Mouse (Mus musculus) neural tube, embryonic 12.5 days (tissue): ENCODE data around the gene Zfp282. TPM values are rescaled to one million over a fixed set of nuclear protein-coding genes. Genes with fewer than 3 reads are reported as not detected.
"Not testable (repeated sequence)": the region's sequence is repeated elsewhere in the genome, so short reads cannot be mapped to it uniquely, and the experiment has no call there.

Source experiments
- ATAC-seq: fragments of 200-750 bp; cut with Nextera tagmentation; 2 replicates; pipeline ENCODE4 v1.8.0; 2017; ENCODE audit warnings: low read depth, mild to moderate bottlenecking, moderate TSS enrichment, moderate library complexity; ENCODE audit not compliant: low FRiP score
- H3K27ac ChIP-seq: fragments of 300-500 bp; sonication (generic); 2 replicates; pipeline ENCODE4 v1.5.1; 2016
- H3K27me3 ChIP-seq: fragments of 300-500 bp; sonication (generic); replicated peaks from 2 replicates; pipeline ENCODE4 v1.6.1; 2016; ENCODE audit warnings: mild to moderate bottlenecking
- H3K36me3 ChIP-seq: fragments of 300-500 bp; sonication (generic); 2 replicates; pipeline ENCODE4 v1.6.1; 2016; ENCODE audit warnings: mild to moderate bottlenecking
- H3K4me1 ChIP-seq: fragments of 300-500 bp; sonication (generic); 2 replicates; pipeline ENCODE4 v1.6.1; 2016
- H3K4me2 ChIP-seq: fragments of 300-500 bp; sonication (generic); replicated peaks from 2 replicates; pipeline ENCODE4 v1.6.1; 2016; ENCODE audit warnings: mild to moderate bottlenecking
- H3K4me3 ChIP-seq: fragments of 300-500 bp; sonication (generic); 2 replicates; pipeline ENCODE4 v1.5.1; 2016
- H3K9ac ChIP-seq: fragments of 300-500 bp; sonication (generic); 2 replicates; pipeline ENCODE4 v1.6.1; 2016; ENCODE audit warnings: mild to moderate bottlenecking
- H3K9me3 ChIP-seq: fragments of 300-500 bp; sonication (generic); 2 replicates; pipeline ENCODE4 v1.6.1; 2016; ENCODE audit warnings: mild to moderate bottlenecking
- WGBS: fragments of 180-500 bp; shearing (Covaris S2); methylation state at CpG from one replicate; pipeline ENCODE4 v1.1.7; 2016; 5-methylcytosine and 5-hydroxymethylcytosine counted together
- polyA plus RNA-seq: library from polyadenylated mRNA; unstranded; fragments of >200 nt; fragmentation: Nextera tagmentation; extraction: Ambion mirVana; gene quantifications from 2 replicates; pipeline ENCODE4 v1.2.1, GENCODE M21; 2016

Gene Zfp282
- polyA plus RNA-seq, 1 experiment from 2014 or later: 27.0 TPM

DNA sequence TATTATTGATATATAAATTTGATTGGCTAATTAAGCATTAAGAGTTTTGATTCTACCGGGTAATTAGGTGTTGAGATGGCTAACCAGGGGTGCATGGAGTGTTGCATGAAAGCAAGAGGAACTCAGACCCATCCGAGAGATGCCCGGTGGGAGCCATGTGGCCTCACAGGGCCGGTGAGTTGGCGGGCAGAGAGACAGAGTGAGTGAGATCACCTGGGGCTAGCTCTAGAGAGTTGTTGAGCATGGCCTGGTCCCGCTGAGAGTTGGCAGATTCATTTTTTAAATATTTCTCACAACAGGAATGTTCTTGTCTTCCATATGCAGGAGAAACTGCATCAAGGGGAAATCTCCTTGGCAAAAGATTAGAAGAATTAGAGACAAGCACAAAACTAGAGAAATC, 19.8 kb upstream of the Zfp282 start:
- H3K27me3 ChIP-seq: no peaks in the 10 kb centered on the region
- H3K27ac ChIP-seq: no peak overlapping the region
- ATAC-seq: no peak
- no peak overlapping the region for H3K4me3 ChIP-seq
- H3K4me2 ChIP-seq: no peak overlapping the region
- 91% methylated on average over 6 of the region's 6 CpGs for WGBS
- no peaks in the 10 kb centered on the region for H3K4me1 ChIP-seq
- no peaks in the 10 kb centered on the region for H3K9me3 ChIP-seq
- no peak overlapping the region for H3K9ac ChIP-seq
- H3K36me3 ChIP-seq: peaks cover 26% of the 10 kb centered on the region

DNA sequence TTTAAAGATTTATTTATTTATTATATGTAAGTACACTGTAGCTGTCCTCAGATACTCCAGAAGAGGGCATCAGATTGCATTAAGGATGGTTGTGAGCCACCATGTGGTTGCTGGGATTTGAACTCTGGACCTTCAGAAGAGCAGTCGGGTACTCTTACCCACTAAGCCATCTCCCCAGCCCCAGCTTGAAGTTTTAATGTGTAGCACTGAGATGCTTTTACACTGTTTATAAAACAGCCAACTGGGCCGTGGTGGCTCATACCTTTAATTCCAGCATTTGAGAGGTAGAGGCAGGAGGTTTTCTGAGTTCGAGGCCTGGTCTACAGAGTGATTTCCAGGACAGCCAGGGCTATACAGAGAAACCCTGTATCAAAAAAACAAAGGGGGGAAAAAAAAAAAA, 19.3 kb upstream of the Zfp282 start:
- not testable (repeated sequence) for H3K27me3 ChIP-seq, H3K4me2 ChIP-seq, H3K4me3 ChIP-seq, H3K4me1 ChIP-seq, H3K9me3 ChIP-seq, ATAC-seq, H3K27ac ChIP-seq, H3K9ac ChIP-seq
- peaks cover 27% of the 10 kb centered on the region for H3K36me3 ChIP-seq
- 91% methylated on average over 3 of the region's 3 CpGs for WGBS

DNA sequence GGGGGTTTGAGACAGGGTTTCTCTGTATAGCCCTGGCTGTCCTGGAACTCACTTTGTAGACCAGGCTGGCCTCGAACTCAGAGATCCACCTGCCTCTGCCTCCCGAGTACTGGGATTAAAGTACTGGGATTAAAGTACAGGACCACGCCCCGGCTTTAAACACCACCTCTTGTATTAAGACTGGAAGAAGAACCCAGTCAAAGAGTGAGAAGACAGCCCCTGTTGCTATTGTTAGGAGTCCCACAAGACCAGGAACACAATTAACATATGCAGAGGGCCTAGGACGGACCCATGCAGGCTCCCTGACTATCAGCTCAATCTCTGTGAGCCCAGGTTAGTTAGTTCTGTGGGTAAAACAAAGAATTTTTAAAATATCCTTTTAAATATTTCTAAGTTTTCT, 4.7 kb upstream of the Zfp282 start:
- Histone ChIP-seq H3K36me3 (peaks cover 18% of the 10 kb centered on the region), H3K4me1 (no peaks in the 10 kb centered on the region), H3K4me2 (no peak overlapping the region), H3K9ac (no peak overlapping the region), H3K27me3 (no peaks in the 10 kb centered on the region), H3K4me3 (no peak overlapping the region), H3K27ac (no peak overlapping the region), H3K9me3 (no peaks in the 10 kb centered on the region)
- 86% methylated on average over 5 of the region's 5 CpGs for WGBS
- ATAC-seq: no peak

DNA sequence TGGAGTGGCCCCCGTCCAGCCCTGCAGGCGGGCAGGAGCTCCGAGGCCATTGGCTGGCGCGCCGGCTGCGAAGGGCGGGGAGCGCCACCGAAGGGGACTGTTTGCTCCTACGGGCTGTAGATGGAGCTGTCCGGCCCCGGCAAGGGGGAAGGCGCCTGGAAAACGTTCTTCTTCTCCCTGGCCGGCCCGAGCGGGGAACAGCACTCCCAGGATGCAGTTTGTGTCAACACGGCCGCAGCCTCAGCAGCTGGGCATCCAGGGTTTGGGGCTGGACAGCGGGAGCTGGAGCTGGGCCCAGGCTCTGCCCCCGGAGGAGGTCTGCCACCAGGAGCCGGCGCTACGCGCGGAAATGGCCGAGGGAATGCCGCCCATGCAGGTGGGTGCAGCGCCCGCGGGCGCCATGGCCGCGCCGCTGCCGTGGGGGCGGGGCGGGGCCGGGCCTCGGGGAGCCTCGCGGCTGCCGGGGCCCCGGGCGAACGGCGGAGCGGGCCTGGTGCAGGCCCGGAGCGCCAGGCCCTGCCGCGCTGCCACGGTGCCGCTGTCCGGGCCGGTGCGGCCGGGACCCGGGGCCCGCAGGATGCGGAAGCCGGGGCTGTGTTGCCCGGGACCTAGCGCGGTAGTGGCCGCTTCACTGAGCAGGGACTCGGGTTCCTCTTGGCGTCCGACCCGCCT, 593 bp downstream of the Zfp282 start:
- ATAC-seq: peak; percentile 98
- H3K9me3 ChIP-seq: no peaks in the 10 kb centered on the region
- no peaks in the 10 kb centered on the region for H3K27me3 ChIP-seq
- H3K4me1 ChIP-seq: peaks cover 12% of the 10 kb centered on the region
- H3K9ac ChIP-seq: peak overlapping the region; percentile 95
- H3K36me3 ChIP-seq: peaks cover 24% of the 10 kb centered on the region
- peak overlapping the region; percentile 94 for H3K4me3 ChIP-seq
- under 1% methylated on average over 71 of the region's 71 CpGs for WGBS
- peak overlapping the region; percentile 70 for H3K4me2 ChIP-seq
- H3K27ac ChIP-seq: peak overlapping the region; percentile 96

DNA sequence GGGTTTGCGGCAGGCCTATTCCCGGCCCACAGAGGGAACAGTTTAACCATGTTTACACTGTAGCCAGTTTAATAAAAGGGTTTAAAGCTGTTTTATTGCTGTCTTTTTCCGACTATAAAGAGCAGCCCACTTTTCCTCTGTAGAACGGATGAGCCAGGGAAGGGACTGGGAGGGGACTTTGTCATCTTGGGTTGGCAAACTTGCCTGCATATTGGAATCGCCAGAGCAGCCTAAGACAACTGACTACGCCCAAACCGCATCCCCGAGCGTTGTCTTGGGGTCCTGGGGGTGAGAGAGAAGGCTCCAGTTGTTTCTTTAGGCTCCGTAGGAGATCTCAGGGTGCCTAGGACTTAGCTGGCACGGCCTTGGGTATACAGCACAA, 1.1 kb downstream of the Zfp282 start:
- 3% methylated on average over 11 of the region's 11 CpGs for WGBS
- no peak for ATAC-seq
- no peaks in the 10 kb centered on the region for H3K27me3 ChIP-seq
- H3K9me3 ChIP-seq: no peaks in the 10 kb centered on the region
- H3K4me1 ChIP-seq: peaks cover 12% of the 10 kb centered on the region
- peak overlapping the region; percentile 96 for H3K27ac ChIP-seq
- H3K4me3 ChIP-seq: peak overlapping the region; percentile 94
- peaks cover 29% of the 10 kb centered on the region for H3K36me3 ChIP-seq
- H3K4me2 ChIP-seq: peak overlapping the region; percentile 70
- H3K9ac ChIP-seq: peak overlapping the region; percentile 95

DNA sequence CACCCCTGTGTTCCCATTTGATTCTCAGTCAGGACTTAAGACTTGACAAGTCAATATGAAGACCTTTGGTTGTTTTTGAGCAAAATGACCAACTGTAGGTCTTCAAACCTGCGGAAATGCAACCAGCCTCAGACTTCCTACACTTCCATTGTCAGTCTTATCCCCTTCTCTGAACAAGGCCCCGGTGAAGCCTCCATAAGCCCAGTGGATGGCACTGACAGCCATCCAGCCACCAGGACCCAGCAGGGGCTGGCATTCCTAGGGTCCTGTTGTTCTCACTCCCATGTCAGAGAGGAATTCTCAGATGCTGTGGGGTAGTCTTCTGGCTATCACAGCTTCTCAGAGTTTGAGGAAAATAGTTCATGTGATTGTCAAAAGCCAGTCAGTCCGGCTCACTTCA, 1.6 kb downstream of the Zfp282 start:
- H3K9ac ChIP-seq: peak overlapping the region; percentile 95
- peak overlapping the region; percentile 94 for H3K4me3 ChIP-seq
- peaks cover 12% of the 10 kb centered on the region for H3K4me1 ChIP-seq
- peak overlapping the region; percentile 70 for H3K4me2 ChIP-seq
- no peak for ATAC-seq
- 51% methylated on average over 3 of the region's 3 CpGs for WGBS
- no peaks in the 10 kb centered on the region for H3K9me3 ChIP-seq
- H3K27ac ChIP-seq: no peak overlapping the region
- H3K36me3 ChIP-seq: peaks cover 34% of the 10 kb centered on the region
- H3K27me3 ChIP-seq: no peaks in the 10 kb centered on the region

DNA sequence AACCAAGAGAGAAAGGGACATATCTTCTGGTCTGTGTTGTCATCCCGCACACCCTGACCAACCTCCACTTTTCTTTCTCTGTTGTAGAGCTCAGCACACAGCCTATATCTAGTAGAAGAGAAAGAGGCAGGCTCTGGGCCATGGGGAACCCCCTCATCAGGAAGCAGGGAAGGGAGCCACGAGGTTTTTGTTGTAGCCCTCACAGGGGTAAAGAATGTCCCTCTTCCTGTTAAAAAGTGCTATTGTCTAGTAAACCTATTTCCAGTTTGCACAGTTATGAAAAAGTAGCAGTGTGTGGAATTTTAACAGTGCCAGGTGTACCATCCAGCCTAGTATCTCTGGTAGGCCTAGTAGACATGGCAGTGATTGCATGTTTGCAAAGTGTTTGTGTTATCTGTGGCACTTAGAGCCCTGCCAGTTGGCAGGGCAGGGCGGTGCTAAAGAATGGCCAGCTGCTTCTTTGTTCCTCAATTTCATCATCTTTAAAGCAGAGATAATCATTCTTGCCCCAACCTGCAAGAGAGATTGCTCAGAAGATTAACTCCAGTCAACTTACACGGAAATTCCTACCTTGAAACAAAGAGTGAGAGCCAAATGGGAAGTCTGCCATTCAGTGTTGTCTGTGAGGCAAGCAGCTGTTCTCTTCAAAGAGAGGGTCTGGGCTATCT, 2.2 kb downstream of the Zfp282 start:
- peak overlapping the region; percentile 94 for H3K4me3 ChIP-seq
- H3K27ac ChIP-seq: no peak overlapping the region
- peaks cover 40% of the 10 kb centered on the region for H3K36me3 ChIP-seq
- 75% methylated on average over 4 of the region's 4 CpGs for WGBS
- H3K4me2 ChIP-seq: peak overlapping the region; percentile 70
- H3K9me3 ChIP-seq: no peaks in the 10 kb centered on the region
- peaks cover 12% of the 10 kb centered on the region for H3K4me1 ChIP-seq
- no peak for ATAC-seq
- no peaks in the 10 kb centered on the region for H3K27me3 ChIP-seq
- peak overlapping the region; percentile 95 for H3K9ac ChIP-seq

DNA sequence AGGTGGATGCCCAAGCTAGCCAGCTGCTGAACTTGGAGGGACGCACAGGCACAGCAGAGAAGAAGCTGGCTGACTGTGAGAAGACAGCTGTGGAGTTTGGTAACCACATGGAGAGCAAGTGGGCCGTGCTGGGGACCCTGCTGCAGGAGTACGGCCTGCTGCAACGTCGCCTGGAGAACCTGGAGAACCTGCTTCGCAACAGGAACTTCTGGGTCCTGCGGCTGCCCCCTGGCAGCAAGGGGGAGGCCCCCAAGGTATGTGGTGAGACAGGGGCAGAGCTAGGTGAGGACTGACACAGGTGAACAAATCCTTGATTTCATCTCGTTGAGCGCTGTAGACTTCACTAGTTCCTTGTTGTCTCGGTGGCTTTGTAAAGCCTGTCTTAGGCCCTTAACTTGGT, 3.2 kb downstream of the Zfp282 start:
- H3K36me3 ChIP-seq: peaks cover 50% of the 10 kb centered on the region
- no peak overlapping the region for H3K4me2 ChIP-seq

DNA sequence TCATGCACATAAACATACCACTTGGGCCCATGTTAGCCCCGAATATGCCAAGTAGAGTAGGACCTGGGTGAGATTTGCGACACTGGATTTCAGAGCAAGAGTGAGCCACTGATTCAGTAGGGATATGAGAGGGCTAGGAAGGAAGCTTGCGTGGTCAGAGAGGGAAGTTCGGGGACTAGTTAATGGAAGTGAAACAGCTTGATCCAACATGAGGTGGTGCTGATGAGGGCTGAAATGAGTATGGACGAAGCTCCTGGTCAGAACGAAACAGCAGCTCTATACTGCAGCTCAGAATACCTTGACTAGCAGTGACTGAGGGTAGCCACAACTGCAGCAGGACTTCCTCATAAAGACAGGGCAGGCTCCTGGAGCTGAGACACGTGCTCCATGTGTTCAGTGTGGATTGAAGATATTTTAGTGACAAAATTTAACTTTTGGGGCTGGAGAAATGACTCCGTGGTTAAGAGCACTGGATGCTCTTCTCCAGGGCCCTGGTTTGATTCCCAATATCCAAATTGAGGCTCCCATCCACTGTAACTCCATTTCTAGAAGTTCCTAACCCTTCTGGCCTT, 11.9 kb downstream of the Zfp282 start:
- no peak for ATAC-seq
- peaks cover 88% of the 10 kb centered on the region for H3K36me3 ChIP-seq
- H3K27me3 ChIP-seq: no peaks in the 10 kb centered on the region
- H3K9ac ChIP-seq: no peak overlapping the region
- no peaks in the 10 kb centered on the region for H3K9me3 ChIP-seq
- H3K4me2 ChIP-seq: no peak overlapping the region
- H3K4me3 ChIP-seq: no peak overlapping the region
- WGBS: 90% methylated on average over 8 of the region's 8 CpGs
- no peak overlapping the region for H3K27ac ChIP-seq
- H3K4me1 ChIP-seq: no peaks in the 10 kb centered on the region

More for the DNA sequence above, 3.2 kb downstream of the Zfp282 start:
- H3K9ac ChIP-seq: no peak overlapping the region
- peaks cover 12% of the 10 kb centered on the region for H3K4me1 ChIP-seq
- no peaks in the 10 kb centered on the region for H3K9me3 ChIP-seq
- no peak for ATAC-seq
- no peak overlapping the region for H3K27ac ChIP-seq
- 93% methylated on average over 10 of the region's 10 CpGs for WGBS
- no peak overlapping the region for H3K4me3 ChIP-seq
- H3K27me3 ChIP-seq: no peaks in the 10 kb centered on the region

DNA sequence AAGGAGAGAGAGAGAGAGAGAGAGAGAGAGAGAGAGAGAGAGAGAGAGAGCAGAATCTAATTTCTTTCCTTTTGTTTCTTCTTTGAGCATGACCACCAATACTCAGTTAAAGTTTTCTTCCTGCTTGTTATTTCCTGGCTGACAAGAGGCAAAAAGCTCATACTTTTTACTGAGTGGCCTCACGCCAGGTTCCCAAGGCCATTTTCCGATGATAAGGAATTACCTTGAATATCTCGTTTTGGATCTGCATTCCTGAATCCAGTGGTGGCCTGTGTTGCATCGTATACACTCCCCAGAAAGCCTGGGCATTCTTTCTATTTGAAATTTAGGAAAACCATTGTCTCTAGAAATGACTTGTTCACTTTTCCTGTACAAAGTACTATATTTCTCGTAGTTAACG, 22.4 kb downstream of the Zfp282 start:
- no peaks in the 10 kb centered on the region for H3K9me3 ChIP-seq
- H3K9ac ChIP-seq: no peak overlapping the region
- H3K4me3 ChIP-seq: no peak overlapping the region
- no peak overlapping the region for H3K27ac ChIP-seq
- 95% methylated on average over 6 of the region's 6 CpGs for WGBS
- H3K4me1 ChIP-seq: no peaks in the 10 kb centered on the region
- no peak for ATAC-seq
- no peak overlapping the region for H3K4me2 ChIP-seq
- H3K27me3 ChIP-seq: peaks cover 18% of the 10 kb centered on the region
- H3K36me3 ChIP-seq: peaks cover 64% of the 10 kb centered on the region

DNA sequence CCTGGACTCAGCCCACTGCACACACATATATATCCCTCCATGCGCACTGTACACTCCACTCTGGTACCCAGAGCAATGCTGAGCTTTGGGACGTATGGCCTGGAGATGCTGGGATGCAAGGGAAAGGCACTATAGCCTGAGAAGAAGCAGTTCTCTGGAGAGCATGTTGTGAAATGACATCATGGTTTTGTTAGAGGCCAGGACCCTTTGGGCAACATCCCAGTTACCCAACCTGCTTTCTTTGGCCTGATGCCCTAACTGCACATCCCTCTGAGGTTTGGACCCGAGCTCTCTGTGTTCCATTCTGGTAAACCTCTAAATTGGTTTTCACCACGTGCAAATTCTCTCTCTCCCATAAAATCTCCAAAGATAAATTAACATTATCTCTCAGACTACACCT, 26.6 kb downstream of the Zfp282 start:
- H3K4me1 ChIP-seq: no peaks in the 10 kb centered on the region
- H3K4me2 ChIP-seq: no peak overlapping the region
- WGBS: 83% methylated on average over 4 of the region's 4 CpGs
- H3K4me3 ChIP-seq: no peak overlapping the region
- H3K27me3 ChIP-seq: peaks cover 22% of the 10 kb centered on the region
- no peak overlapping the region for H3K27ac ChIP-seq
- peaks cover 86% of the 10 kb centered on the region for H3K36me3 ChIP-seq
- no peak overlapping the region for H3K9ac ChIP-seq
- ATAC-seq: no peak
- H3K9me3 ChIP-seq: no peaks in the 10 kb centered on the region

DNA sequence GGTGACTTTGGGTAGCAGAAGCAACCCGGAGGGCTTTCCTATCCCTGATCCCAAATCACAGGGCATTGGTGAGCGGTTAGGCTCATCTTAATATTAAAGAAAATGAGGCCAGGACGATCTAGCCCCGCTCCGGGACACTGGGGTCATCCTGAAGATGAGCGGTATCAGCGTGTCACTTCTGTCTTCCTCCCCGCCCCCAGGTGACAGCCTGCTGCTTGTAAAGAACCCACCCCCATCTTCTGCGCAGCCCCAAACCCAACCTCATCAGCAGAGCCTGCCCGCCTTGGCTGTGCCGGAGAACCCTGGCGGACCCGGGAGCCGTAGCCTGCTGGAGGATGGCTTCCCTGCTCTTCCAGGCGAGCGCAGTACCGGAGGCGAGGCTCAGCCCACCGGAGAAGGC, 27.4 kb downstream of the Zfp282 start:
- Histone ChIP-seq H3K4me1 (no peaks in the 10 kb centered on the region), H3K4me3 (no peak overlapping the region), H3K9ac (no peak overlapping the region), H3K27ac (no peak overlapping the region), H3K36me3 (peaks cover 79% of the 10 kb centered on the region), H3K9me3 (no peaks in the 10 kb centered on the region), H3K4me2 (no peak overlapping the region), H3K27me3 (peaks cover 22% of the 10 kb centered on the region)
- 29% methylated on average over 19 of the region's 19 CpGs for WGBS
- ATAC-seq: no peak
